In the genomic region with DNA sequence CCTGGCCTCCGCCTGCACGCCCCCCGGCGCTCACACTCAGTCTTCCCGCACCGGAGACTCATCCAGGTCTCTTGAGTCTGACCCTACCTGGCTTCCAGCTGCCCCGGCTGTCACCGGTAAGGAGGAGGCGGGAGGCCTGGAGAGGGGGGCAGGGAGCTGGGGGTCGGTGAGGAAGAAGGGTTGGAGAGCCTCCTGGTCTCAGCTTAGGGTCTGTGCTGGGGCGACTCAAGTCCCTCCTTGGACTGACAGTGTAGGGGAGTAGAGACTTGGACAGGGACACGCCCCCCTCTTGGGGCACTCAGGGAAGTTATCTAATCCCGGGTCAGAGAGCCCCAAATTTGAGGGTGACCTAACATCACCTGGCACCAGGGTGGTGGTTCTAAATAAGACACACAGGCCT, we compare ENCODE assay signal across 8 mouse cellular contexts. TPM values are rescaled to one million over a fixed set of nuclear protein-coding genes. Genes with fewer than 3 reads are reported as not detected.
A peak's percentile ranks its signal among the peaks of the same experiment; 100 is the strongest.
DNase-seq lines count a peak whose midpoint lies in the region; ATAC-seq and TF ChIP-seq lines count a peak whose summit lies in the region.

No protein-coding gene starts in this region.

- H3K4me1 ChIP-seq in heart, embryonic 10.5 days, result peaks cover 49% of the 10 kb centered on the region
- peaks cover 11% of the 10 kb centered on the region for H3K4me1 ChIP-seq in forebrain, embryonic 14.5 days (ENCODE audit: control insufficient read depth, insufficient read depth, low read length)
- peaks cover 28% of the 10 kb centered on the region for H3K4me1 ChIP-seq in liver, embryonic 16.5 days (ENCODE audit: control insufficient read depth, low read depth, low read length)

- ATAC-seq in forebrain, embryonic 14.5 days, result peak; percentile 38
- no peak for ATAC-seq in liver, embryonic 16.5 days (ENCODE audit: low read depth)

- peak overlapping the region; percentile 83 for H3K4me3 ChIP-seq in heart, embryonic 10.5 days
- peak overlapping the region; percentile 40 for H3K4me3 ChIP-seq in C2C12 (ENCODE audit: insufficient read depth, poor library complexity, severe bottlenecking)
- H3K4me3 ChIP-seq in forebrain, embryonic 14.5 days (ENCODE audit: low read depth, low read length), result peak overlapping the region; percentile 54
- H3K4me3 ChIP-seq in liver, embryonic 16.5 days (ENCODE audit: low read depth, low read length), result peak overlapping the region; percentile 82

- peaks cover 25% of the 10 kb centered on the region for H3K79me2 ChIP-seq in C2C12 (ENCODE audit: control insufficient read depth, insufficient read depth)

- peak overlapping the region; percentile 28 for H3ac ChIP-seq in C2C12 (ENCODE audit: control insufficient read depth, insufficient read length, low read depth)

- WGBS in heart, embryonic 10.5 days, result 8% methylated on average over 13 of the region's 13 CpGs
- whole genome bisulfite sequencing in forebrain, embryonic 14.5 days, result 14% methylated on average over 13 of the region's 13 CpGs
- WGBS in liver, embryonic 16.5 days (ENCODE audit: insufficient replicate concordance), result 5% methylated on average over 13 of the region's 13 CpGs

- H3K9me3 ChIP-seq in heart, embryonic 10.5 days, result no peaks in the 10 kb centered on the region
- no peaks in the 10 kb centered on the region for H3K9me3 ChIP-seq in forebrain, embryonic 14.5 days (replicated peaks; ENCODE audit: control insufficient read depth, low read length)
- no peaks in the 10 kb centered on the region for H3K9me3 ChIP-seq in liver, embryonic 16.5 days (replicated peaks; ENCODE audit: control insufficient read depth, low read length)

- H3K79me3 ChIP-seq in C2C12 (ENCODE audit: low read depth), result peaks cover 14% of the 10 kb centered on the region

- H3K36me3 ChIP-seq in heart, embryonic 10.5 days, result peaks cover 65% of the 10 kb centered on the region
- H3K36me3 ChIP-seq in C2C12 (ENCODE audit: control insufficient read depth, insufficient read depth), result peaks cover 52% of the 10 kb centered on the region
- peaks cover 42% of the 10 kb centered on the region for H3K36me3 ChIP-seq in forebrain, embryonic 14.5 days (ENCODE audit: control insufficient read depth, insufficient read depth, low read length)
- H3K36me3 ChIP-seq in liver, embryonic 16.5 days (ENCODE audit: control insufficient read depth, insufficient read depth), result peaks cover 16% of the 10 kb centered on the region

- peak overlapping the region; percentile 77 for H3K9ac ChIP-seq in forebrain, embryonic 14.5 days (ENCODE audit: low read length)
- H3K9ac ChIP-seq in liver, embryonic 16.5 days (ENCODE audit: low read depth, low read length), result peak overlapping the region; percentile 79

- peak overlapping the region; percentile 91 for H3K4me2 ChIP-seq in forebrain, embryonic 14.5 days (ENCODE audit: low read length)
- peak overlapping the region; percentile 96 for H3K4me2 ChIP-seq in liver, embryonic 16.5 days (ENCODE audit: low read depth, low read length)

- no peak for DNase-seq in heart, embryonic 10.5 days (ENCODE audit: low spot score)
- DNase-seq in heart, adult 9 months (ENCODE audit: low spot score in 2 of 2), result no peak
- no peak for DNase-seq in forebrain, embryonic 14.5 days (ENCODE audit: low spot score)
- no peak for DNase-seq in frontal cortex, adult 2 months (ENCODE audit: extremely low spot score in 1 of 2, low spot score in 1 of 2)
- DNase-seq in cerebellum, adult 8-10 months, result no peak
- no peak for DNase-seq in urinary bladder, adult 18-20 months (ENCODE audit: low spot score in 2 of 2)

- H3K27me3 ChIP-seq in heart, embryonic 10.5 days (ENCODE audit: insufficient read depth, poor library complexity, severe bottlenecking), result no peaks in the 10 kb centered on the region
- H3K27me3 ChIP-seq in C2C12 (ENCODE audit: control insufficient read depth, insufficient read depth, insufficient read length), result no peaks in the 10 kb centered on the region
- no peaks in the 10 kb centered on the region for H3K27me3 ChIP-seq in forebrain, embryonic 14.5 days (replicated peaks; ENCODE audit: control insufficient read depth, insufficient read depth, low read length)
- no peaks in the 10 kb centered on the region for H3K27me3 ChIP-seq in liver, embryonic 16.5 days (ENCODE audit: control insufficient read depth, insufficient read depth, low read depth, low read length)

- no peak for TF ChIP-seq CTCF in C2C12 (IDR thresholded peaks at IDR 0.05; ENCODE audit: control insufficient read depth, insufficient read depth, insufficient read length)

- peak overlapping the region; percentile 90 for H3K27ac ChIP-seq in heart, embryonic 10.5 days
- peak overlapping the region; percentile 74 for H3K27ac ChIP-seq in forebrain, embryonic 14.5 days (ENCODE audit: low read depth, low read length)
- H3K27ac ChIP-seq in liver, embryonic 16.5 days (ENCODE audit: low read length), result peak overlapping the region; percentile 83

TF ChIP-seq in C2C12, 6 proteins besides CTCF, POLR2A, EP300 and RAD21:
- TF ChIP-seq MYOD1 (IDR thresholded peaks at IDR 0.05; ENCODE audit: control insufficient read depth, insufficient read length, low read depth), result no peak
- TF ChIP-seq MAX (IDR thresholded peaks at IDR 0.05), result no peak
- TF ChIP-seq MYOG (IDR thresholded peaks at IDR 0.05; ENCODE audit: control insufficient read depth, extremely low read depth, insufficient read length), result no peak
- no peak for TF ChIP-seq USF1 (IDR thresholded peaks at IDR 0.05; ENCODE audit: low read depth)
- TF ChIP-seq CEBPB (IDR thresholded peaks at IDR 0.05; ENCODE audit: low read depth), result no peak
- no peak for TF ChIP-seq FOSL1 (IDR thresholded peaks at IDR 0.05; ENCODE audit: insufficient read depth, low read length, poor library complexity, severe bottlenecking)
TF ChIP-seq in C2C12: peak in this region for 0.

RNA-seq across cellular contexts. Expression of gene Phf1, which starts 0.6 kb away (rescaled TPM):
- 6.0 and 7.3 TPM in 2 replicates for polyA plus RNA-seq in heart, embryonic 10.5 days (2016; fragmentation: Nextera tagmentation; extraction: Ambion mirVana)
- polyA plus RNA-seq in C2C12 (2012; fragmentation: generic; extraction: Trizol), result 7.3 TPM
- 10.0 and 12.1 TPM in 2 replicates for polyA plus RNA-seq in forebrain, embryonic 14.5 days (2014; fragmentation: Nextera tagmentation; extraction: Ambion mirVana)
- polyA plus RNA-seq in liver, embryonic 16.5 days (2015; fragmentation: Nextera tagmentation; extraction: Ambion mirVana), result 2.1 and 2.6 TPM in 2 replicates
- 44.1 and 44.7 TPM in 2 replicates for polyA plus RNA-seq in frontal cortex, adult 2 months (2012; rRNA removed)

RNA-seq across cellular contexts. Expression of gene Cuta, which starts 6.0 kb away (rescaled TPM):
- polyA plus RNA-seq in heart, embryonic 10.5 days (2016; fragmentation: Nextera tagmentation; extraction: Ambion mirVana), result 155 and 167 TPM in 2 replicates
- polyA plus RNA-seq in C2C12 (2012; fragmentation: generic; extraction: Trizol), result 166 TPM
- polyA plus RNA-seq in forebrain, embryonic 14.5 days (2014; fragmentation: Nextera tagmentation; extraction: Ambion mirVana), result 137 and 150 TPM in 2 replicates
- polyA plus RNA-seq in liver, embryonic 16.5 days (2015; fragmentation: Nextera tagmentation; extraction: Ambion mirVana), result 73.9 and 80.2 TPM in 2 replicates
- 120 and 132 TPM in 2 replicates for polyA plus RNA-seq in frontal cortex, adult 2 months (2012; rRNA removed)

RNA-seq across cellular contexts. Expression of gene Syngap1, which starts 7.6 kb away (rescaled TPM):
- polyA plus RNA-seq in heart, embryonic 10.5 days (2016; fragmentation: Nextera tagmentation; extraction: Ambion mirVana), result 0.86 and 1.6 TPM in 2 replicates
- polyA plus RNA-seq in C2C12 (2012; fragmentation: generic; extraction: Trizol), result 3.0 TPM
- 4.2 and 4.9 TPM in 2 replicates for polyA plus RNA-seq in forebrain, embryonic 14.5 days (2014; fragmentation: Nextera tagmentation; extraction: Ambion mirVana)
- polyA plus RNA-seq in liver, embryonic 16.5 days (2015; fragmentation: Nextera tagmentation; extraction: Ambion mirVana), result 0.21 and 0.33 TPM in 2 replicates
- polyA plus RNA-seq in frontal cortex, adult 2 months (2012; rRNA removed), result 212 and 226 TPM in 2 replicates

RNA-seq across cellular contexts. Expression of gene Kifc5b, which starts 16.5 kb away (rescaled TPM):
- 6.7 and 8.3 TPM in 2 replicates for polyA plus RNA-seq in heart, embryonic 10.5 days (2016; fragmentation: Nextera tagmentation; extraction: Ambion mirVana)
- polyA plus RNA-seq in C2C12 (2012; fragmentation: generic; extraction: Trizol), result 30.9 TPM
- 2.4 and 3.0 TPM in 2 replicates for polyA plus RNA-seq in forebrain, embryonic 14.5 days (2014; fragmentation: Nextera tagmentation; extraction: Ambion mirVana)
- polyA plus RNA-seq in liver, embryonic 16.5 days (2015; fragmentation: Nextera tagmentation; extraction: Ambion mirVana), result 4.6 and 5.3 TPM in 2 replicates
- polyA plus RNA-seq in frontal cortex, adult 2 months (2012; rRNA removed), result 4.2 and 4.5 TPM in 2 replicates

RNA-seq across cellular contexts. Expression of gene Zbtb9, which starts 39.5 kb away (rescaled TPM):
- 12.5 and 14.6 TPM in 2 replicates for polyA plus RNA-seq in heart, embryonic 10.5 days (2016; fragmentation: Nextera tagmentation; extraction: Ambion mirVana)
- 6.8 TPM for polyA plus RNA-seq in C2C12 (2012; fragmentation: generic; extraction: Trizol)
- 9.1 and 10.0 TPM in 2 replicates for polyA plus RNA-seq in forebrain, embryonic 14.5 days (2014; fragmentation: Nextera tagmentation; extraction: Ambion mirVana)
- 5.0 and 5.5 TPM in 2 replicates for polyA plus RNA-seq in liver, embryonic 16.5 days (2015; fragmentation: Nextera tagmentation; extraction: Ambion mirVana)
- polyA plus RNA-seq in frontal cortex, adult 2 months (2012; rRNA removed), result 16.7 and 17.4 TPM in 2 replicates

Comparison
In these comparisons a context has a peak if more than half of its experiments do, and no peak if none do; other contexts are left out.
1. RNA of gene Syngap1, which starts 7.6 kb away (polyA plus RNA-seq): 212 to 226 TPM in frontal cortex, adult 2 months; 4.2 to 4.9 TPM in forebrain, embryonic 14.5 days, 3.0 TPM in C2C12 (single experiment), 0.86 to 1.6 TPM in heart, embryonic 10.5 days and 0.21 to 0.33 TPM in liver, embryonic 16.5 days; every median in the first group is over 10 times any median in the second.
2. Peak in every context shown above with its lines, with median percentiles within 50 percentile points of each other: H3K27ac ChIP-seq and H3K4me3 ChIP-seq.